Mouse (Mus musculus) kidney, postnatal 14 days (tissue): ENCODE results near the gene Hif1an.

ENCODE experiments used
- DNase-seq: peaks from one replicate; pipeline ENCODE4 v3.0.0; 2022; ENCODE audit warnings: mixed read lengths

The Hif1an gene

GRCm38 (mm10) chr19:44567763-44568162 lies 5.1 kb downstream of the Hif1an start:
- peak; percentile 13 for DNase-seq

DNA sequence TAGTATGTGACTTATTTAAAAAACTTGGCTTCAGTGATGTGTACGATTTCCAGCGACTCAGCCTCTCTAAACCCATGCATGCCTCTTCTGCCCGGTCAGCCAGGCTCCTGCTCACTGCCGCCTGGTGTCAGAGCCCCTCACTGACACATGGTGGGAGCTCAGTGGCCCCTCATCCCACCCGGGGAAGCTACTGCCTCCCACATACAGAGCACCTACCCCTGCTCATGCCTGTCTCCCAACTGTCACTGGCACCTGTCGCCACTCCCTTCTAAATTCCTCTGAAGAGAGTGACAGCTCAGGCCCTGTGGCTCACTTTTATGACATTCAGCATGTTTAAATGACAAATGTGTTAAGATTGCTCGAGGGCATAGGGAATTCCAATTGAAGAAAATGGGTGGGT lies 13.6 kb downstream of the Hif1an start:
- no peak for DNase-seq

GRCm38 (mm10) chr19:44578038-44578437 lies 15.4 kb downstream of the Hif1an start:
- no peak for DNase-seq

DNA sequence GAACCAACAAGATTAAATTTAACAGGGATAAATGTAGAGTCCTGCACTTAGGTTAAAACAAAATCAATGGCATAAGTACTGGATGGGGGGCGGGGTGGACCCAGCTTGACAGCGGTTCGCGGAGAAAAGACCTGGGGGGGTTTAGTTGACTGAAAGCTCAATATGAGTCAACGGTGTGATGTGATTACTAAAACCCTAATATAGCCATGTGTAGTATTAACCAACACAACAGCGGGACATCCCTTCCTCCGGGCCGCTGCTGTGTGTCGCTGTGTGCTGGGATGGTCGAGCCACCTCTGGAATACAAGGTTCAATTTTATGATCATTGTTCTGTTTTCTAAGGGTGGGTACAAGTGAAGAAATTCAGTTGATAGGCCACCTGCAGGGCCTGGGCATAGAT lies 19.5 kb downstream of the Hif1an start:
- DNase-seq: no peak

DNA sequence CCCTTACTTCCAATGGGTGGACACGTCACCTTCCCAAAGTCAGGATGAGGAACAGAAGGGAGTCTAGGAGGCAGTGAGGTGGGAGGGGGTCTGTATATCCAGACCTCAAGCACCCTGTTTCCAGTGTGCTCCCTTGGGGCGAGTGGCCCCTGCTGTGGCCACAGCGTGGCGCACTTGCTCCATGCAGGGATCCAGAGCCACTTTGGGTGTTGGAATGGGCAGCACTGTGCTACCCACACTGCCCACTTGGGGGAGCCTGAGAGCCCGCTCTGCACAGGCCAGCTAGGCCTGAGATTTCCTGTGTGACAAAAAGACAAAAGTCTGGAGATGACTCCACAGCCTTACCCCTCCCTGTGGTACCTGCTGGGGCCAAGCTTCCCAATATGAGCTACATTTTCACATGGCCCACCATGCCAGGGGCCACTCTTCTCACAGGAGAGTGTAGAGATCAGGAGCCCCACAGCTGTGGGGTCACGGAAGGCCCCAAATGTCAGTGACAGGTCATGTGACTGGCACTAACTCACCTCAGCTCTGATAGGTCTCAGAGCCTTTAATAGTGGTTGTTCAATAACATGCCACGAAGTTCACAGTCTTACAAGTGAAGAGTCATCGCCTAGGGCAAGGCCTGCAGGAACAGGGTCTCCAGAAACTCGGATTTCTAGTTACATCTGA lies 20.1 kb downstream of the Hif1an start:
- peak; percentile 95 for DNase-seq

- DNase-seq: no peak
Measured at GRCm38 (mm10) chr19:44588036-44588435, 25.4 kb downstream of the Hif1an start.

GRCm38 (mm10) chr19:44589591-44590223 lies 27.1 kb downstream of the Hif1an start:
- no peak for DNase-seq

- DNase-seq: no peak
Measured at GRCm38 (mm10) chr19:44590992-44591391, 28.3 kb downstream of the Hif1an start.

GRCm38 (mm10) chr19:44591638-44592037 lies 29.0 kb downstream of the Hif1an start:
- no peak for DNase-seq

GRCm38 (mm10) chr19:44594180-44594579 lies 31.5 kb downstream of the Hif1an start:
- DNase-seq: no peak

GRCm38 (mm10) chr19:44618166-44618565 lies 55.5 kb downstream of the Hif1an start:
- DNase-seq: no peak
